Mouse (Mus musculus): ENCODE results near the gene Gm43552. TPM values are rescaled to one million over a fixed set of nuclear protein-coding genes. Genes with fewer than 3 reads are reported as not detected.

Gm43552 gene
- not detected in 2 replicates for polyA plus RNA-seq (2011; ENCODE audit: insufficient read depth, insufficient read length, low read depth, missing spikeins)

GRCm38 (mm10) chr5:65492716-65493531 is at the start of gene Gm43552:
Gene Gm43552 (minus strand): TSS chr5:65492833.
- Histone ChIP-seq H3K4me1 (ENCODE audit: control insufficient read depth, insufficient read depth, low read length) (no peaks in the 10 kb centered on the region), H3K27me3 (ENCODE audit: control insufficient read depth, insufficient read depth, low read length, poor library complexity, severe bottlenecking) (no peaks in the 10 kb centered on the region), H3K9me3 (replicated peaks; ENCODE audit: control insufficient read depth, insufficient read depth, low read length, poor library complexity, severe bottlenecking) (no peaks in the 10 kb centered on the region), H3K36me3 (ENCODE audit: control insufficient read depth, insufficient read depth, low read length, poor library complexity, severe bottlenecking) (no peaks in the 10 kb centered on the region), H3K27ac (ENCODE audit: insufficient read depth, low read length) (no peak within 1 kb of the TSS), H3K9ac (ENCODE audit: low read depth, poor library complexity, severe bottlenecking) (peak within 1 kb of the TSS; percentile 78), H3K4me3 (ENCODE audit: low read depth, low read length) (peak within 1 kb of the TSS; percentile 72)
- TF ChIP-seq CTCF (IDR thresholded peaks at IDR 0.05; ENCODE audit: low read depth, low read length) (no peak), EP300 (IDR thresholded peaks at IDR 0.05; ENCODE audit: insufficient read depth, low read depth, low read length) (no peak), POLR2A (IDR thresholded peaks at IDR 0.05; ENCODE audit: insufficient read depth, low read length) (no peak)

- Histone ChIP-seq H3K4me3 (ENCODE audit: low read depth, low read length) (no peak overlapping the region), H3K4me1 (ENCODE audit: control insufficient read depth, insufficient read depth, low read length) (peaks cover 3% of the 10 kb centered on the region), H3K36me3 (ENCODE audit: control insufficient read depth, insufficient read depth, low read length, poor library complexity, severe bottlenecking) (peaks cover 24% of the 10 kb centered on the region), H3K9me3 (replicated peaks; ENCODE audit: control insufficient read depth, insufficient read depth, low read length, poor library complexity, severe bottlenecking) (no peaks in the 10 kb centered on the region), H3K9ac (ENCODE audit: low read depth, poor library complexity, severe bottlenecking) (0 out of 2 replicates have a peak overlapping the region, but pooled peaks have one; percentile 40), H3K27me3 (ENCODE audit: control insufficient read depth, insufficient read depth, low read length, poor library complexity, severe bottlenecking) (no peaks in the 10 kb centered on the region), H3K27ac (ENCODE audit: insufficient read depth, low read length) (no peak overlapping the region)
- TF ChIP-seq EP300 (IDR thresholded peaks at IDR 0.05; ENCODE audit: insufficient read depth, low read depth, low read length) (no peak), CTCF (IDR thresholded peaks at IDR 0.05; ENCODE audit: low read depth, low read length) (no peak), POLR2A (IDR thresholded peaks at IDR 0.05; ENCODE audit: insufficient read depth, low read length) (no peak)
These were observed 49.3 kb upstream of the Gm43552 start for GRCm38 (mm10) chr5:65541889-65542288.

DNA sequence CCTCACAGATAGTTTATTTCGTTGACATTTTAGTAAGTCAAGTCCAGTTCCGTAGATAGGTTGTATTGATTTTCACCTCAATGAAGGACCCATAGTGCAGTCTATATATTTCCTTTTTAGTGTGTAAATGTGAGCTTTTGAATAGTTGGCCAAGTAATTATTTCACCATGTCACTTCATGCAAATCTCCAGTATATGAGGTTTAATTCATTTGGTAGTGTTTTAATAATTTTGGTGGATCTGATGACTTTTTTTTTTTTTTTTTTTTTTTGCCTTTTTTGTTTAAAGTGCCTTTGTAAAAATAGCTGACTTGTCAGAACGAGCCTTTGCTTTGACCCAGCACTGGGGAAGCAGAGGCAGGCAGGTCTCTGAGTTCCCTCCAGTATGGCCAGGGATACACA is 47.2 kb upstream of the Gm43552 start:
- Histone ChIP-seq H3K9me3 (replicated peaks; ENCODE audit: control insufficient read depth, insufficient read depth, low read length, poor library complexity, severe bottlenecking) (no peaks in the 10 kb centered on the region), H3K9ac (ENCODE audit: low read depth, poor library complexity, severe bottlenecking) (peak overlapping the region; percentile 61), H3K4me1 (ENCODE audit: control insufficient read depth, insufficient read depth, low read length) (peaks cover 3% of the 10 kb centered on the region), H3K36me3 (ENCODE audit: control insufficient read depth, insufficient read depth, low read length, poor library complexity, severe bottlenecking) (peaks cover 21% of the 10 kb centered on the region), H3K27ac (ENCODE audit: insufficient read depth, low read length) (no peak overlapping the region), H3K27me3 (ENCODE audit: control insufficient read depth, insufficient read depth, low read length, poor library complexity, severe bottlenecking) (no peaks in the 10 kb centered on the region), H3K4me3 (ENCODE audit: low read depth, low read length) (peak overlapping the region; percentile 44)
- no peak for TF ChIP-seq EP300 (IDR thresholded peaks at IDR 0.05; ENCODE audit: insufficient read depth, low read depth, low read length)
- TF ChIP-seq CTCF (IDR thresholded peaks at IDR 0.05; ENCODE audit: low read depth, low read length) = no peak
- TF ChIP-seq POLR2A (IDR thresholded peaks at IDR 0.05; ENCODE audit: insufficient read depth, low read length) = no peak

GRCm38 (mm10) chr5:65538829-65539228 is 46.2 kb upstream of the Gm43552 start:
- Histone ChIP-seq H3K27me3 (ENCODE audit: control insufficient read depth, insufficient read depth, low read length, poor library complexity, severe bottlenecking) (no peaks in the 10 kb centered on the region), H3K4me1 (ENCODE audit: control insufficient read depth, insufficient read depth, low read length) (peaks cover 3% of the 10 kb centered on the region), H3K9ac (ENCODE audit: low read depth, poor library complexity, severe bottlenecking) (no peak overlapping the region), H3K4me3 (ENCODE audit: low read depth, low read length) (no peak overlapping the region), H3K36me3 (ENCODE audit: control insufficient read depth, insufficient read depth, low read length, poor library complexity, severe bottlenecking) (peaks cover 19% of the 10 kb centered on the region), H3K9me3 (replicated peaks; ENCODE audit: control insufficient read depth, insufficient read depth, low read length, poor library complexity, severe bottlenecking) (no peaks in the 10 kb centered on the region), H3K27ac (ENCODE audit: insufficient read depth, low read length) (no peak overlapping the region)
- TF ChIP-seq POLR2A (IDR thresholded peaks at IDR 0.05; ENCODE audit: insufficient read depth, low read length) (no peak), EP300 (IDR thresholded peaks at IDR 0.05; ENCODE audit: insufficient read depth, low read depth, low read length) (no peak), CTCF (IDR thresholded peaks at IDR 0.05; ENCODE audit: low read depth, low read length) (no peak)

DNA sequence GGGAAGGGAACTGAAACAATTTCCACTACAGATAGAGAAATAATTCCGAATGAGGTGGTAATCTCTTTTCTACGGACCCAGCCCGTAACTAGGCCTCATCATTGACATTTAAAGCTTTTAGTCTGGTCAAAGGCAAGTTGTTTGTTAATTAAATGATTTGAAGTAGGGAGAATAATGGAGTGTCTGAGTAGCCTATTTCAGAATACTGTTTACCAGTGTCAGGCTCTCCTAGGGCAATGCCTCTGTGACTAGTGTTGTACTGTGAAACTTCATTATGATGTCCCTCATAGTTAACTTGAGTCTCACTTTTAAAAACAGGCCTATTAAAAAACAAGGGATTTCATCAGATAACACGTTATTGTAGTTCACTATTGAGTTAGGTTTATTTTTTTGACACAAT is 45.5 kb upstream of the Gm43552 start:
- H3K36me3 ChIP-seq (ENCODE audit: control insufficient read depth, insufficient read depth, low read length, poor library complexity, severe bottlenecking) = peaks cover 13% of the 10 kb centered on the region
- peak overlapping the region; percentile 81 for H3K4me3 ChIP-seq (ENCODE audit: low read depth, low read length)
- no peaks in the 10 kb centered on the region for H3K9me3 ChIP-seq (replicated peaks; ENCODE audit: control insufficient read depth, insufficient read depth, low read length, poor library complexity, severe bottlenecking)
- peak overlapping the region; percentile 80 for H3K27ac ChIP-seq (ENCODE audit: insufficient read depth, low read length)
- no peaks in the 10 kb centered on the region for H3K27me3 ChIP-seq (ENCODE audit: control insufficient read depth, insufficient read depth, low read length, poor library complexity, severe bottlenecking)
- no peak for TF ChIP-seq CTCF (IDR thresholded peaks at IDR 0.05; ENCODE audit: low read depth, low read length)
- TF ChIP-seq POLR2A (IDR thresholded peaks at IDR 0.05; ENCODE audit: insufficient read depth, low read length) = no peak
- no peak for TF ChIP-seq EP300 (IDR thresholded peaks at IDR 0.05; ENCODE audit: insufficient read depth, low read depth, low read length)
- peaks cover 3% of the 10 kb centered on the region for H3K4me1 ChIP-seq (ENCODE audit: control insufficient read depth, insufficient read depth, low read length)
- H3K9ac ChIP-seq (ENCODE audit: low read depth, poor library complexity, severe bottlenecking) = peak overlapping the region; percentile 80

All from ES-Bruce4 (cell line).